Mouse (Mus musculus): ENCODE data around the gene Runx2. TPM values are rescaled to one million over a fixed set of nuclear protein-coding genes. Genes with fewer than 3 reads are reported as not detected.
A peak's percentile ranks its signal among the peaks of the same experiment; 100 is the strongest.

Runx2 gene
- polyA plus RNA-seq, 1 experiment = 7.7 TPM

DNA sequence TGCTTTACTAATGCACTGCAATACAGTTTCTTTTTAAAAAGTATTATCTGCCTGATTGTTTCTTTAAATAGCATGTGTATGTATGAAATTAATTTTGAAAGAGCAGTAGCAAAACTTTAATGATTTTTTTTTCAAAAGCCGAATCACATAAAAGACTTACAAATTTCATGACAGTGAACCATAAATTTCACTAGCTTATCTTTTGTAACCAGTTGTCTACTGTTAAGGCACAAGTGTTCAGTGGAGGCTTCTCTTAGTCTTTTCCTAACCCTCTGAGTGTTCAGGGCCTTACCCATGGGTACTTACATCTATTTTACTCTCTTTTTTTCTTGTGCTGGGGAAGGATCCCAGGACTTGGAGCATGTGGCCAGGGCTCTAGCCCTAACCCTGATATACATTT, 7.6 kb downstream of the Runx2 start:
- Histone ChIP-seq H3K4me3 (ENCODE audit: insufficient read depth, low read length) (no peak overlapping the region), H3K27ac (ENCODE audit: insufficient read depth, low read length) (no peak overlapping the region), H3K4me1 (ENCODE audit: control insufficient read depth, insufficient read depth, low read length) (no peaks in the 10 kb centered on the region)
- no peak for TF ChIP-seq POLR2A (IDR thresholded peaks at IDR 0.05; ENCODE audit: extremely low read depth, insufficient read depth, low read length)
- no peak for TF ChIP-seq CTCF (IDR thresholded peaks at IDR 0.05; ENCODE audit: extremely low read depth, insufficient read depth, low read length)

DNA sequence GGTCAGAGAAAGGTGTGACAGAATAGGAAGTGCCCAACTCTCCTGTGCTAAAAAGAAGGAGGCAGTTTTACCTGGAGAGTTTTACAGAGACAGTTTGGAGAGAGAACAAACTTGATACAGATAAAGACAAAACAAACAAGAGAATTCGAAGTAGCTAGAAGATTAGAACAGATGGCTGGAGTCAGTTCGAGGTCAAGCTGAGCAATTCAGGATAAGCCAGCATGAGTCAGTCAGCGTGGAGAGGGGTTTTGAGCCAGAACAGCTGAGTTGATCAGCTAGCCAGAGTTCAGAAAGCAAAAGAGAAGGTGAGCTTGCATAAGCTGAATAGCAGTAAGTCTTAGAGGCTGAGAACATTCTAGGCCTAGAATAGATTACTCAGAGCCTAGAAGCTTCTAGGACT, 17.3 kb downstream of the Runx2 start:
- Histone ChIP-seq H3K4me3 (ENCODE audit: insufficient read depth, low read length) (no peak overlapping the region), H3K4me1 (ENCODE audit: control insufficient read depth, insufficient read depth, low read length) (no peaks in the 10 kb centered on the region), H3K27ac (ENCODE audit: insufficient read depth, low read length) (no peak overlapping the region)
- no peak for TF ChIP-seq CTCF (IDR thresholded peaks at IDR 0.05; ENCODE audit: extremely low read depth, insufficient read depth, low read length)
- no peak for TF ChIP-seq POLR2A (IDR thresholded peaks at IDR 0.05; ENCODE audit: extremely low read depth, insufficient read depth, low read length)

DNA sequence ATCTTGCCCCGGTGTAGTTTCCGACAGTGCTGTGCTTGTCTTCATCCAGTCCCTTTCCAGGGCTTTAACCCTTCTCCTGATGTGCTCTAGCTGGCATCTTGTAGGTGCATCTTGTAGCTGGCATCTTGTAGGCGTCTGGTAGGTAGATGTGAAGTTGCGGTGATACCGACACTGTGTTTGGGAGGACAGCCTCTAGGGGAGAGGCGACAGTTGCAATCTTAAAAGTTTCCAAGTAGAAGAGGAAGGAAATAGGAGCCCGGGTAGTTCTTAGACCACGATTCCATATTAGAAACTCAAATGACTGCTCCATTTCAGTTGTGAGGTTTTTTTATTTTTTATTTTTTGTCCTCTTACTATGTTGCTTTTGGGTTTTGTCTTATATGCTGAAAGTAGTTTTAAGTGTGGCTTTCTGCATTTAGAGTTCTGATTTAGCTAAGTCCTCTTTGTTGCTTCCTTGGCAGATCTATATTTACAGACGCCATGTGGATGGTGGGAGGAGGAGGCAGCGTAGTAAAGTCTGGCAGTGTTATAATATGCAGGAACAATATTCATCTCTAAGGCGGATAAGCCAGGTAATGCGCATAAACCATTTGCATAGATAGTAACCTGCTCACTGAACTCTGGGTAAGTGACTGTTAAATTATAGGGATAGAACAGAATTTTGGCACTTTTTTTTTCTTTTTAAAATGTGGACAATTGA, 22.2 kb downstream of the Runx2 start:
- Histone ChIP-seq H3K4me1 (ENCODE audit: control insufficient read depth, insufficient read depth, low read length) (no peaks in the 10 kb centered on the region), H3K4me3 (ENCODE audit: insufficient read depth, low read length) (no peak overlapping the region), H3K27ac (ENCODE audit: insufficient read depth, low read length) (no peak overlapping the region)
- TF ChIP-seq CTCF (IDR thresholded peaks at IDR 0.05; ENCODE audit: extremely low read depth, insufficient read depth, low read length) (no peak), POLR2A (IDR thresholded peaks at IDR 0.05; ENCODE audit: extremely low read depth, insufficient read depth, low read length) (no peak)

DNA sequence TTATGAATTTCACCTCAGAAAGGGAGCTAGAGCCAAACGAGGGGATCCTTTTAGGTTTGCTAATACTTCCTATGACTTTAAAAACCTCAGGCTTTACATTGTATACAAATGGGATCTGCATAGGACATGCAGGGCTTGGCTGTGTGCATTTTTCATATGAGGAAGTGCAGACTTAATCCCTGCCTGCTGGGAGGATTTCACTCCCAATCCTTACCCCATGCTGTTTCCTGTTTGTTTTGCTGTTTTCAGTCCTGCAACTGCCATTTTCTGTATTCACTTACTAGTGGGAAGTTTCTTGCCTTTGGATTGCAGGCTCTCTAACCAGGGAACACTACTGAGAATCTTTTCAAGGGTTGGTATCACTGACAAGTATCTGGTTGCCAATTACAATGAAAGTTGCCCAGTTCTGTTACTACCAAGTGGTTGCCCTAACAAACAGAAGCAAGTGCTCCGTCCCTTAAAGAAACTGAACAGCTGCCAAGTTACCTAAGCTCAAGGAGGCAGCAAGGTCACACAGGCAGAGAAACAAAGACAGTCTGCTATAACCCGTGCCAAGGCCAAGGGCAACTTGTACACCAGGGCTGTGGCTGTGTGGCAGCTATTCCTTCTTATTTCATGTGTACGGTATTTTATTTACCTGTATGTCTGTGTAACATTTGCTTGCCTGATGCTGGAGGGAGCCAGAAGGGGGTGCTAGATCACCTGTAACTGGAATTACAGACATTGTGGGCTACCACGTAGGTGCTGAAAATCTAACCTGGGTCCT, 25.4 kb downstream of the Runx2 start:
- TF ChIP-seq POLR2A (IDR thresholded peaks at IDR 0.05; ENCODE audit: extremely low read depth, insufficient read depth, low read length) = no peak
- no peak for TF ChIP-seq CTCF (IDR thresholded peaks at IDR 0.05; ENCODE audit: extremely low read depth, insufficient read depth, low read length)
- Histone ChIP-seq H3K4me1 (ENCODE audit: control insufficient read depth, insufficient read depth, low read length) (no peaks in the 10 kb centered on the region), H3K27ac (ENCODE audit: insufficient read depth, low read length) (no peak overlapping the region), H3K4me3 (ENCODE audit: insufficient read depth, low read length) (no peak overlapping the region)

DNA sequence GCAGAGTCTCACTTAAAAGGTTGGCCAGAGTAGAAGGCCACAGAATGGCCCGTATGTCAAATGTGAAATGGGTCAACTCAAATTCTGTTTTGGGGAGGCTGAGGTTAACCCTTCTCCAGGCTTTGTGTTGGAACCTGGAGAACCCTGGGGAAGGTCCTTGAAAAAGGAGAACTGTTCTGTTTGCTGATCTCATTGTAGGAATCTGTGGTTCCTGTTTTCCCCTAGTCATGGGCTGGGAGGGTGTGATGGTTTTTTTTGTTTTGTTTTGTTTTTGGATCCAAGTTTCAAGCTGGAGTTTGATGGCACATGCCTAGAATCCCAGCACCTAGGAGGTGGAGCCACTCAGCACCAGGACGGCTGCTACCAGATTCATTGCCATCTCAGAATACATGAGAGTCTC, 31.5 kb downstream of the Runx2 start:
- no peak for TF ChIP-seq CTCF (IDR thresholded peaks at IDR 0.05; ENCODE audit: extremely low read depth, insufficient read depth, low read length)
- TF ChIP-seq POLR2A (IDR thresholded peaks at IDR 0.05; ENCODE audit: extremely low read depth, insufficient read depth, low read length) = no peak
- no peak overlapping the region for H3K27ac ChIP-seq (ENCODE audit: insufficient read depth, low read length)
- H3K4me1 ChIP-seq (ENCODE audit: control insufficient read depth, insufficient read depth, low read length) = no peaks in the 10 kb centered on the region; the same call in 1 of the 2 replicates
- H3K4me3 ChIP-seq (ENCODE audit: insufficient read depth, low read length) = no peak overlapping the region

DNA sequence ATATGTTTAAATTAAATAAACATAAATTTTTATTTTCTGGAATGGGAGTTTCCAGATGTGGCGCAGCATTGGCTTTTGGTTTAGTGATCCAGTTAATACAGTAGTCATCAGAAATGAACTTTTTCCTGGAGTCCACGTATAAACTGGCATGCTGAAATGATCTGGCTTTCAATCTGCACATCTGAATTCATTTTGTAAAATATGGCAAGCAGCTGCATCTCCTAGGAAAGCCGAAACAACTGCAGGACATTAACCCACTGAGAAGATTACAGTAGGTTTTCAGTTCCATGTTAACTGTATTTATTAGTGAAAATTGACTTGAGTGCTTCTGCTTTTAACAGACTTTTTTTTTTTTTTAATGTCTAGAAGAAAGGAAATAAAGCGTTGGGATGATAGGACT, 32.2 kb downstream of the Runx2 start:
- H3K27ac ChIP-seq (ENCODE audit: insufficient read depth, low read length) = no peak overlapping the region
- no peak for TF ChIP-seq POLR2A (IDR thresholded peaks at IDR 0.05; ENCODE audit: extremely low read depth, insufficient read depth, low read length)
- no peak for TF ChIP-seq CTCF (IDR thresholded peaks at IDR 0.05; ENCODE audit: extremely low read depth, insufficient read depth, low read length)
- H3K4me3 ChIP-seq (ENCODE audit: insufficient read depth, low read length) = no peak overlapping the region
- H3K4me1 ChIP-seq (ENCODE audit: control insufficient read depth, insufficient read depth, low read length) = no peaks in the 10 kb centered on the region; the same call in 1 of the 2 replicates

DNA sequence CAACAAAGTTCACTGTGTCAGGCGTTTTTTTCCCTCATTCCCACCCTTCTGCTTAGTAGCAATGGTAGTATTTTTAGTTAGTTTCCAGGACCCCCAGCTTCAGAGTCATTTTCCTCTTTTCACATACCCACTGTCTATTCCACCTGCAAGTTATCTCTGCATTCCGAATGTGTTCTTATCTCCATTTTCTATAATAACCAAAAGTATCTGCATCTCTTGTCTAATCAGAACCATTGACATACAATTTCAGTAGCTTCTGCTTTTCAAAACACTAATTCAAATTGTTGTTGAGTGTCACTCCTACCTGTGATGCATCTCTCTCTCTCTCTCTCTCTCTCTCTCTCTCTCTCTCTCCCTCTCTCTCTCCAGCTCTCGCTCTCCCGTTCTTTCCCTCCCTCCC, 34.2 kb downstream of the Runx2 start:
- Histone ChIP-seq H3K4me3 (ENCODE audit: insufficient read depth, low read length) (no peak overlapping the region), H3K4me1 (ENCODE audit: control insufficient read depth, insufficient read depth, low read length) (no peaks in the 10 kb centered on the region; the same call in 1 of the 2 replicates), H3K27ac (ENCODE audit: insufficient read depth, low read length) (no peak overlapping the region)
- TF ChIP-seq CTCF (IDR thresholded peaks at IDR 0.05; ENCODE audit: extremely low read depth, insufficient read depth, low read length) (no peak), POLR2A (IDR thresholded peaks at IDR 0.05; ENCODE audit: extremely low read depth, insufficient read depth, low read length) (no peak)

DNA sequence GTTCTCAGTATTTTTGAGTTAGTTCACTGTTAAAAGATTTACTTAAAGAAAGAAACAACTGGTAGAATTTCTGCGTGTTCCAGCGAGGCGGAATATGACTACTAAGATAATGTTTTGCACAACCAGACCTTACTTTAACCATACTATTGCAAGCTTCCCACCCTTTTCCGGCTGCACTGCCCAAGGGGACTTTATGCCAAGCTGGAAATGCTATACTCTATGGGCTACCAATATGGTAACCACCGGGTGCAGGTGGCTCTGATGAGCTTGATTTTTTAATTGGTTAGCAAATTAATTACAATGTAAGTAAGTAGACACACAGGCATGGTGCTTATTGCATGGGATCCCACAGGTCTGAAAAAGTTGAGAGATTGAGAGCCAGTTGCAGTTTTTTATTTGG, 36.5 kb downstream of the Runx2 start:
- TF ChIP-seq CTCF (IDR thresholded peaks at IDR 0.05; ENCODE audit: extremely low read depth, insufficient read depth, low read length) = no peak
- no peak for TF ChIP-seq POLR2A (IDR thresholded peaks at IDR 0.05; ENCODE audit: extremely low read depth, insufficient read depth, low read length)
- Histone ChIP-seq H3K4me1 (ENCODE audit: control insufficient read depth, insufficient read depth, low read length) (no peaks in the 10 kb centered on the region; the same call in 1 of the 2 replicates), H3K27ac (ENCODE audit: insufficient read depth, low read length) (no peak overlapping the region), H3K4me3 (ENCODE audit: insufficient read depth, low read length) (no peak overlapping the region; the same call in 1 of the 2 replicates)

DNA sequence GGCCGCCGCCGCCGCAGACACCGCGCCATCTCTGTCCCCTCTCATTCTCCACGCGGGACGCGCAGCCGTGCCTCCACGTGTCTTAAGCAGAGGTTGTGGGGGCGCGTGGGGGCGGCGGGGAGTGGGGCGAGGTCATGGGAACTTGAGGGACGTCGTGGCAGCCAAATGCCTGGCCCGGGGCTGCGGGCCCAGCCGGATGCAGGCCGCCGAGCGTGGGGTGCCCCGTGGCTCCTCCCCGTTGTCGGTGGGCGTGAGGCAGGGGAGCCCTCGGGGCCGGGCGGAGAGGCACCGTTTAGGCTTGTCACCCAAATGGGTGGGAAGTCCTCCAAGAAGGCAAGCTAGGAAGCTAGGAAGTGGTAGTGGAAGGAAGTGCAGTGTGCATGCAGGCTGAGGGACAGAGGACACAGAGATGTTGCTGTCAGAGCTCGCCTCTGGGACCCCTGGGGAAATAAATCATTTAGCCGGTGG, 37.2 kb downstream of the Runx2 start:
- Histone ChIP-seq H3K4me1 (ENCODE audit: control insufficient read depth, insufficient read depth, low read length) (no peaks in the 10 kb centered on the region; the same call in 1 of the 2 replicates), H3K4me3 (ENCODE audit: insufficient read depth, low read length) (peak overlapping the region; percentile 79), H3K27ac (ENCODE audit: insufficient read depth, low read length) (peak overlapping the region; percentile 41; the same call in 1 of the 2 replicates)
- TF ChIP-seq POLR2A (IDR thresholded peaks at IDR 0.05; ENCODE audit: extremely low read depth, insufficient read depth, low read length) (peak; percentile 50; the same call in 1 of the 2 replicates), CTCF (IDR thresholded peaks at IDR 0.05; ENCODE audit: extremely low read depth, insufficient read depth, low read length) (no peak)
